Mouse (Mus musculus): ENCODE measurements around the gene Col4a6. TPM values are rescaled to one million over a fixed set of nuclear protein-coding genes. Genes with fewer than 3 reads are reported as not detected.

Gene Col4a6
- not detected for total RNA-seq (2023)

DNA sequence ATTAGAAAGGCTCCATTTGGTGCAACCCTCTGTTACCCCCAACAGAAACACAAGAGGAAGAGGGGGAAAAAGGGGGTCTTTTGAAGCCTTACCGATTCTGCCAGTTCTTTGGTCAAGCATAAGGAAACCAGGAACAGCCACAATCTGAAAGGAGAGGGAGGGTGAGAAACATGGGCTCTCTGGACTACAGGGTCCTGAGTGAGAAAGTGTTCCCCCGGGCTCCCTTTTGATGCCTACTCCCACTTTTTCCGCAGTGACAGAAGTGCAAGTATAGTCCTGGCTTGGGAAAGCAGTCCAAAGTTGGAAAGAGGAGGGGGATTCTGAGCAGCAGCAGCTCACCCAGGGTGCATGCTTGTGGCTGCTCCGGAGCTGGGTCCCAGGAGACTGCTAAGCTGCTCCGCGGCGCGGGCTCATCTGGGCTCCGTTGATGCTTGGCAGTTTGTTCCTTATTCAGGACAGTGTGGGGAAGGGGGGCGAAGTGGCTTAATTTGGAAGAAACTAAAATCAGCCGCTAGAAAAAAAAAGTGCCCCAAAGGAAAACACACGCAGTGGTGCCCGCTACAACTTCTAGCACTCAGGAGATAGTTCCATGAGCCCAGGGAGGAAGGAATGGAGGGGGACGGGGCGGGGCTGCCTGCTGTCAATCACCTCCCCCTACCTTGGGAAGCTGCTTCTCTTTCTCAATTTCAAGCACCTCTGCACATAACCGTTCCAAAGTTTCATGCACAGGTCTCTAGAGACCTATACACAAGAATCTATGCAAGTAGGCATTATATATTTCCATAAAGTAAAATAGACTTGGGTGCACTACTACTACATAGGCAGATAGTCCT is at the start of gene Col4a6:
Gene Col4a6 (minus strand): TSS at position 607 of the 833 bp plus-strand sequence.

GRCm38 (mm10) chrX:141475110-141475509 is 1.2 kb upstream of the Col4a6 start, which contains the start of gene Col4a5:
TSS of gene Col4a5 (plus strand) at chrX:141475385.

Other genes starting within 250 kb of the Col4a6 start
- not detected for gene Col4a5, start 1.3 kb upstream of the Col4a6 start, total RNA-seq (2023)

Data from neutrophil, adult 83 days (primary cell).